Mouse (Mus musculus): ENCODE data around the gene 9830107B12Rik.

- no peak for TF ChIP-seq CTCF (IDR thresholded peaks at IDR 0.05; ENCODE audit: low read depth)
- TF ChIP-seq EP300 (IDR thresholded peaks at IDR 0.05; ENCODE audit: low read depth): no peak
These were observed at the start of gene 9830107B12Rik for GRCm38 (mm10) chr17:48146120-48146519.
